Mouse (Mus musculus) retina, adult 2 months (tissue): ENCODE results near the gene Noc4l.

Experiments
- DNase-seq: peaks from one replicate; pipeline ENCODE4 v3.0.0-alpha.2; 2012; ENCODE audit warnings: low read depth, low spot score

Gene Noc4l

GRCm38 (mm10) chr5:110652719-110653648, at the start of gene Noc4l, which contains the start of gene Ddx51:
Gene Noc4l, minus strand, starts transcription at chr5:110653417.
Gene Ddx51, plus strand, starts transcription at chr5:110653451.
- DNase-seq = peak; percentile 88

- no peak for DNase-seq
These were observed 45.4 kb upstream of the Noc4l start for GRCm38 (mm10) chr5:110698617-110699016.

- DNase-seq = no peak
These were observed 28.8 kb upstream of the Noc4l start for GRCm38 (mm10) chr5:110682041-110682440.

GRCm38 (mm10) chr5:110665486-110666121, 12.4 kb upstream of the Noc4l start:
- DNase-seq = no peak

- no peak for DNase-seq
These were observed 11.6 kb upstream of the Noc4l start for GRCm38 (mm10) chr5:110664750-110665269.

GRCm38 (mm10) chr5:110664041-110664440, 10.8 kb upstream of the Noc4l start:
- DNase-seq = no peak

GRCm38 (mm10) chr5:110659682-110660081, 6.5 kb upstream of the Noc4l start:
- DNase-seq = no peak

- DNase-seq = peak; percentile 8
These were observed 469 bp upstream of the Noc4l start for GRCm38 (mm10) chr5:110653686-110654085.

- DNase-seq = no peak
These were observed 6.8 kb downstream of the Noc4l start for GRCm38 (mm10) chr5:110646377-110646776.

- DNase-seq = peak; percentile 45
These were observed 13.8 kb downstream of the Noc4l start for GRCm38 (mm10) chr5:110639459-110639858.

- DNase-seq = no peak
These were observed 14.7 kb downstream of the Noc4l start for GRCm38 (mm10) chr5:110638306-110639074.

- DNase-seq = peak; percentile 29
These were observed 17.1 kb downstream of the Noc4l start for GRCm38 (mm10) chr5:110635951-110636707.

- DNase-seq = no peak
These were observed 23.6 kb downstream of the Noc4l start for GRCm38 (mm10) chr5:110629525-110630120.

- no peak for DNase-seq
These were observed 25.1 kb downstream of the Noc4l start for GRCm38 (mm10) chr5:110628156-110628555.

GRCm38 (mm10) chr5:110627351-110627750, 25.9 kb downstream of the Noc4l start:
- no peak for DNase-seq

GRCm38 (mm10) chr5:110624319-110624718, 28.9 kb downstream of the Noc4l start:
- no peak for DNase-seq

GRCm38 (mm10) chr5:110619226-110619625, 34.0 kb downstream of the Noc4l start:
- DNase-seq = no peak

GRCm38 (mm10) chr5:110611435-110612158, 41.6 kb downstream of the Noc4l start:
- DNase-seq = no peak

GRCm38 (mm10) chr5:110610484-110610883, 42.7 kb downstream of the Noc4l start:
- no peak for DNase-seq

GRCm38 (mm10) chr5:110609868-110610267, 43.3 kb downstream of the Noc4l start:
- no peak for DNase-seq
